Mouse (Mus musculus): ENCODE measurements around the gene Spaca6. TPM values are rescaled to one million over a fixed set of nuclear protein-coding genes. Genes with fewer than 3 reads are reported as not detected.
"Not testable (repeated sequence)": the region's sequence is repeated elsewhere in the genome, so short reads cannot be mapped to it uniquely, and the experiment has no call there.

Gene Spaca6
- polyA plus RNA-seq, 1 experiment from 2014 or later, result 37.1 TPM

GRCm38 (mm10) chr17:17829816-17830535 lies 3.0 kb downstream of the Spaca6 start:
- Histone ChIP-seq H3K4me2 (peak overlapping the region; percentile 80), H3K36me3 (peaks cover 25% of the 10 kb centered on the region), H3K9me3 (no peaks in the 10 kb centered on the region), H3K27me3 (no peaks in the 10 kb centered on the region), H3K9ac (peak overlapping the region; percentile 78), H3K4me1 (peaks cover 53% of the 10 kb centered on the region), H3K4me3 (peak overlapping the region; percentile 84), H3K27ac (peak overlapping the region; percentile 99)
- no peak for ATAC-seq (ENCODE audit: borderline replicate concordance, extremely low read depth, low FRiP score, low TSS enrichment)
- 44% methylated on average over 21 of the region's 23 CpGs for WGBS

GRCm38 (mm10) chr17:17830731-17831130 lies 3.8 kb downstream of the Spaca6 start:
- peak overlapping the region; percentile 84; the same call in 1 of the 2 replicates for H3K4me3 ChIP-seq
- peaks cover 57% of the 10 kb centered on the region for H3K4me1 ChIP-seq
- H3K27me3 ChIP-seq, result no peaks in the 10 kb centered on the region
- H3K9me3 ChIP-seq, result no peaks in the 10 kb centered on the region
- H3K4me2 ChIP-seq, result peak overlapping the region; percentile 80
- peaks cover 26% of the 10 kb centered on the region for H3K36me3 ChIP-seq
- H3K9ac ChIP-seq, result no peak overlapping the region
- 58% methylated on average over 7 of the region's 7 CpGs for WGBS
- ATAC-seq (ENCODE audit: borderline replicate concordance, extremely low read depth, low FRiP score, low TSS enrichment), result no peak
- no peak overlapping the region for H3K27ac ChIP-seq

GRCm38 (mm10) chr17:17834896-17835295 lies 7.9 kb downstream of the Spaca6 start:
- Histone ChIP-seq H3K4me1 (peaks cover 71% of the 10 kb centered on the region), H3K27ac (peak overlapping the region; percentile 8; the same call in 1 of the 2 replicates), H3K9ac (no peak overlapping the region), H3K27me3 (no peaks in the 10 kb centered on the region), H3K4me3 (no peak overlapping the region), H3K36me3 (peaks cover 47% of the 10 kb centered on the region), H3K4me2 (0 out of 2 replicates have a peak overlapping the region, but pooled peaks have one; percentile 4), H3K9me3 (no peaks in the 10 kb centered on the region)
- no peak for ATAC-seq (ENCODE audit: borderline replicate concordance, extremely low read depth, low FRiP score, low TSS enrichment)
- WGBS, result 0% methylated on average over 1 of the region's 1 CpGs

- Histone ChIP-seq H3K4me1 (peaks cover 59% of the 10 kb centered on the region), H3K9me3 (no peaks in the 10 kb centered on the region), H3K36me3 (peaks cover 57% of the 10 kb centered on the region), H3K27me3 (no peaks in the 10 kb centered on the region), H3K4me2 (no peak overlapping the region), H3K4me3 (no peak overlapping the region), H3K9ac (no peak overlapping the region), H3K27ac (no peak overlapping the region)
- WGBS, result 58% methylated on average over 5 of the region's 5 CpGs
- no peak for ATAC-seq (ENCODE audit: borderline replicate concordance, extremely low read depth, low FRiP score, low TSS enrichment)
These were observed 9.1 kb downstream of the Spaca6 start for GRCm38 (mm10) chr17:17836101-17836500.

- H3K4me3 ChIP-seq, result peak overlapping the region; percentile 42
- H3K9me3 ChIP-seq, result no peaks in the 10 kb centered on the region
- H3K4me2 ChIP-seq, result peak overlapping the region; percentile 54
- peaks cover 56% of the 10 kb centered on the region for H3K36me3 ChIP-seq
- peak overlapping the region; percentile 17; the same call in 1 of the 2 replicates for H3K9ac ChIP-seq
- H3K4me1 ChIP-seq, result peaks cover 47% of the 10 kb centered on the region
- H3K27ac ChIP-seq, result peak overlapping the region; percentile 86
- H3K27me3 ChIP-seq, result no peaks in the 10 kb centered on the region
- no peak for ATAC-seq (ENCODE audit: borderline replicate concordance, extremely low read depth, low FRiP score, low TSS enrichment)
- WGBS, result 7% methylated on average over 13 of the region's 13 CpGs
These were observed 10.5 kb downstream of the Spaca6 start for GRCm38 (mm10) chr17:17837426-17837825.

- Histone ChIP-seq H3K36me3 (peaks cover 57% of the 10 kb centered on the region), H3K9ac (peak overlapping the region; percentile 34), H3K27ac (peak overlapping the region; percentile 86), H3K4me3 (peak overlapping the region; percentile 42), H3K4me1 (peaks cover 47% of the 10 kb centered on the region), H3K27me3 (no peaks in the 10 kb centered on the region), H3K4me2 (peak overlapping the region; percentile 54), H3K9me3 (no peaks in the 10 kb centered on the region)
- peak; percentile 97 for ATAC-seq (ENCODE audit: borderline replicate concordance, extremely low read depth, low FRiP score, low TSS enrichment)
- WGBS, result under 1% methylated on average over 42 of the region's 43 CpGs
These were observed 11.2 kb downstream of the Spaca6 start for GRCm38 (mm10) chr17:17837919-17838701.

- 90% methylated on average over 2 of the region's 2 CpGs for WGBS
- no peaks in the 10 kb centered on the region for H3K9me3 ChIP-seq
- H3K27ac ChIP-seq, result no peak overlapping the region
- H3K36me3 ChIP-seq, result peaks cover 49% of the 10 kb centered on the region
- H3K27me3 ChIP-seq, result no peaks in the 10 kb centered on the region
- no peak overlapping the region for H3K4me3 ChIP-seq
- H3K4me2 ChIP-seq, result no peak overlapping the region
- H3K4me1 ChIP-seq, result peaks cover 35% of the 10 kb centered on the region
- H3K9ac ChIP-seq, result no peak overlapping the region
- ATAC-seq (ENCODE audit: borderline replicate concordance, extremely low read depth, low FRiP score, low TSS enrichment), result no peak
These were observed 12.3 kb downstream of the Spaca6 start for GRCm38 (mm10) chr17:17839276-17839675.

GRCm38 (mm10) chr17:17840796-17841195 lies 13.8 kb downstream of the Spaca6 start:
- no peak for ATAC-seq (ENCODE audit: borderline replicate concordance, extremely low read depth, low FRiP score, low TSS enrichment)
- Histone ChIP-seq H3K36me3 (peaks cover 47% of the 10 kb centered on the region), H3K27ac (no peak overlapping the region), H3K4me3 (no peak overlapping the region), H3K4me2 (no peak overlapping the region), H3K9me3 (no peaks in the 10 kb centered on the region), H3K27me3 (no peaks in the 10 kb centered on the region), H3K4me1 (peaks cover 20% of the 10 kb centered on the region), H3K9ac (no peak overlapping the region)
- 89% methylated on average over 7 of the region's 7 CpGs for WGBS

- Histone ChIP-seq H3K4me2 (no peak overlapping the region), H3K27me3 (no peaks in the 10 kb centered on the region), H3K4me3 (no peak overlapping the region), H3K36me3 (peaks cover 35% of the 10 kb centered on the region), H3K9me3 (no peaks in the 10 kb centered on the region), H3K27ac (no peak overlapping the region), H3K9ac (no peak overlapping the region), H3K4me1 (no peaks in the 10 kb centered on the region; the same call in 1 of the 2 replicates)
- ATAC-seq (ENCODE audit: borderline replicate concordance, extremely low read depth, low FRiP score, low TSS enrichment), result peak; percentile 52; the same call in 1 of the 2 replicates
- WGBS, result 65% methylated on average over 27 of the region's 27 CpGs
These were observed 16.7 kb downstream of the Spaca6 start for GRCm38 (mm10) chr17:17843534-17844261.

GRCm38 (mm10) chr17:17844606-17845005 lies 17.6 kb downstream of the Spaca6 start:
- not testable (repeated sequence) for ATAC-seq (ENCODE audit: borderline replicate concordance, extremely low read depth, low FRiP score, low TSS enrichment); H3K4me3 ChIP-seq; H3K27me3 ChIP-seq; H3K4me1 ChIP-seq; H3K9me3 ChIP-seq; H3K27ac ChIP-seq; H3K9ac ChIP-seq; H3K4me2 ChIP-seq
- H3K36me3 ChIP-seq, result peaks cover 29% of the 10 kb centered on the region
- WGBS, result 63% methylated on average over 3 of the region's 3 CpGs

- Histone ChIP-seq H3K27me3 (no peaks in the 10 kb centered on the region), H3K36me3 (peaks cover 21% of the 10 kb centered on the region), H3K9me3 (no peaks in the 10 kb centered on the region), H3K4me2 (no peak overlapping the region), H3K27ac (no peak overlapping the region), H3K4me3 (no peak overlapping the region), H3K4me1 (no peaks in the 10 kb centered on the region), H3K9ac (no peak overlapping the region)
- WGBS, result 71% methylated on average over 10 of the region's 10 CpGs
- no peak for ATAC-seq (ENCODE audit: borderline replicate concordance, extremely low read depth, low FRiP score, low TSS enrichment)
These were observed 18.4 kb downstream of the Spaca6 start for GRCm38 (mm10) chr17:17845187-17846027.

Data from lung, embryonic 15.5 days (tissue).